Mouse (Mus musculus): ENCODE data around the gene Misp. TPM values are rescaled to one million over a fixed set of nuclear protein-coding genes. Genes with fewer than 3 reads are reported as not detected.

Misp gene
- polyA plus RNA-seq, 1 experiment from 2014 or later, result 0.39 TPM

GRCm38 (mm10) chr10:79865189-79865601 is 44.4 kb downstream of the Misp start:
- peaks cover 26% of the 10 kb centered on the region for H3K36me3 ChIP-seq (replicated peaks; ENCODE audit: control insufficient read depth, insufficient read depth, low read depth, low read length)
- H3K9ac ChIP-seq (replicated peaks; ENCODE audit: low read length), result no peak overlapping the region
- no peak overlapping the region for H3K4me3 ChIP-seq (ENCODE audit: low read depth, low read length)
- no peaks in the 10 kb centered on the region for H3K4me1 ChIP-seq (ENCODE audit: control insufficient read depth, insufficient read depth, low read length)
- no peaks in the 10 kb centered on the region for H3K9me3 ChIP-seq (replicated peaks; ENCODE audit: control insufficient read depth, low read length)
- ATAC-seq (replicated peaks; ENCODE audit: insufficient number of reproducible peaks, low FRiP score, low TSS enrichment, low read depth) (peak; percentile 15; the same call in 1 of the 2 replicates), DNase-seq (ENCODE audit: low spot score) (no peak)
- WGBS, result 63% methylated on average over 12 of the region's 12 CpGs
- H3K27ac ChIP-seq (replicated peaks; ENCODE audit: low read depth, low read length), result no peak overlapping the region
- H3K27me3 ChIP-seq (ENCODE audit: control insufficient read depth, insufficient read depth, low read length), result no peaks in the 10 kb centered on the region
- no peak overlapping the region for H3K4me2 ChIP-seq (ENCODE audit: low read depth, low read length)

GRCm38 (mm10) chr10:79865801-79866295 is 45.1 kb downstream of the Misp start:
- Histone ChIP-seq H3K4me2 (ENCODE audit: low read depth, low read length) (no peak overlapping the region), H3K4me1 (ENCODE audit: control insufficient read depth, insufficient read depth, low read length) (no peaks in the 10 kb centered on the region), H3K27me3 (ENCODE audit: control insufficient read depth, insufficient read depth, low read length) (no peaks in the 10 kb centered on the region), H3K27ac (replicated peaks; ENCODE audit: low read depth, low read length) (no peak overlapping the region), H3K36me3 (replicated peaks; ENCODE audit: control insufficient read depth, insufficient read depth, low read depth, low read length) (peaks cover 20% of the 10 kb centered on the region), H3K9me3 (replicated peaks; ENCODE audit: control insufficient read depth, low read length) (no peaks in the 10 kb centered on the region), H3K4me3 (ENCODE audit: low read depth, low read length) (no peak overlapping the region), H3K9ac (replicated peaks; ENCODE audit: low read length) (no peak overlapping the region)
- ATAC-seq (replicated peaks; ENCODE audit: insufficient number of reproducible peaks, low FRiP score, low TSS enrichment, low read depth) (peak; percentile 1; the same call in 1 of the 2 replicates), DNase-seq (ENCODE audit: low spot score) (no peak)
- WGBS, result 77% methylated on average over 19 of the region's 19 CpGs

GRCm38 (mm10) chr10:79866601-79867000 is 45.8 kb downstream of the Misp start:
- no peak for DNase-seq (ENCODE audit: low spot score)
- no peaks in the 10 kb centered on the region for H3K9me3 ChIP-seq (replicated peaks; ENCODE audit: control insufficient read depth, low read length)
- no peak overlapping the region for H3K4me2 ChIP-seq (ENCODE audit: low read depth, low read length)
- ATAC-seq (replicated peaks; ENCODE audit: insufficient number of reproducible peaks, low FRiP score, low TSS enrichment, low read depth), result no peak
- H3K4me1 ChIP-seq (ENCODE audit: control insufficient read depth, insufficient read depth, low read length), result no peaks in the 10 kb centered on the region
- no peaks in the 10 kb centered on the region for H3K27me3 ChIP-seq (ENCODE audit: control insufficient read depth, insufficient read depth, low read length)
- H3K4me3 ChIP-seq (ENCODE audit: low read depth, low read length), result no peak overlapping the region
- peaks cover 15% of the 10 kb centered on the region for H3K36me3 ChIP-seq (replicated peaks; ENCODE audit: control insufficient read depth, insufficient read depth, low read depth, low read length)
- H3K9ac ChIP-seq (replicated peaks; ENCODE audit: low read length), result no peak overlapping the region
- H3K27ac ChIP-seq (replicated peaks; ENCODE audit: low read depth, low read length), result no peak overlapping the region
- 78% methylated on average over 11 of the region's 11 CpGs for WGBS

DNA sequence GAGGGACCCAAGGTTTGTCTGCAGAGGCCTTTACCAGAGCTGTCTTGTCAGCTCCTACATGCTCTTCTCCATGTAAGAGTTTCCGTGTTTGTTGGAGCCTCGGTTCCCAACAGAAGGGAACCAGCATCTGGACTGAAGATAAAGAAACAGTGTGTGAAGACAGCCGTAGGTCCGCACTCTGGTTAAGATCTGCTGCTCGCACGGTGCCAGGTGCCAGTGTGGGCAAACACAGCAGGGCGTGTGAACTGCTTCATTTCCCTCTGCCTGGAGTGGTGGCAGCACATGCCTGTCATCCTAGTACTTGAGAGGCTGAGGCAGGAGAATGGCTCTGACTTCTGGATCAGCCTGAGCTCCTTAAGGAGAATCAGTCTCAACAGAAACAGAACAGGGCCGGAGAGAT is 51.1 kb downstream of the Misp start:
- Histone ChIP-seq H3K4me2 (ENCODE audit: low read depth, low read length) (no peak overlapping the region), H3K4me1 (ENCODE audit: control insufficient read depth, insufficient read depth, low read length) (peaks cover 6% of the 10 kb centered on the region), H3K4me3 (ENCODE audit: low read depth, low read length) (no peak overlapping the region), H3K9me3 (replicated peaks; ENCODE audit: control insufficient read depth, low read length) (no peaks in the 10 kb centered on the region), H3K27ac (replicated peaks; ENCODE audit: low read depth, low read length) (no peak overlapping the region), H3K36me3 (replicated peaks; ENCODE audit: control insufficient read depth, insufficient read depth, low read depth, low read length) (no peaks in the 10 kb centered on the region; the same call in 1 of the 2 replicates), H3K9ac (replicated peaks; ENCODE audit: low read length) (no peak overlapping the region), H3K27me3 (ENCODE audit: control insufficient read depth, insufficient read depth, low read length) (no peaks in the 10 kb centered on the region)
- 89% methylated on average over 8 of the region's 8 CpGs for WGBS
- DNase-seq (ENCODE audit: low spot score) (no peak), ATAC-seq (replicated peaks; ENCODE audit: insufficient number of reproducible peaks, low FRiP score, low TSS enrichment, low read depth) (no peak)

- DNase-seq (ENCODE audit: low spot score) (no peak), ATAC-seq (replicated peaks; ENCODE audit: insufficient number of reproducible peaks, low FRiP score, low TSS enrichment, low read depth) (no peak)
- H3K27ac ChIP-seq (replicated peaks; ENCODE audit: low read depth, low read length), result no peak overlapping the region
- H3K4me2 ChIP-seq (ENCODE audit: low read depth, low read length), result peak overlapping the region; percentile 41
- H3K9ac ChIP-seq (replicated peaks; ENCODE audit: low read length), result peak overlapping the region; percentile 81
- H3K4me1 ChIP-seq (ENCODE audit: control insufficient read depth, insufficient read depth, low read length), result peaks cover 6% of the 10 kb centered on the region
- peak overlapping the region; percentile 51 for H3K4me3 ChIP-seq (ENCODE audit: low read depth, low read length)
- 52% methylated on average over 3 of the region's 3 CpGs for WGBS
- no peaks in the 10 kb centered on the region; the same call in 1 of the 2 replicates for H3K36me3 ChIP-seq (replicated peaks; ENCODE audit: control insufficient read depth, insufficient read depth, low read depth, low read length)
- H3K9me3 ChIP-seq (replicated peaks; ENCODE audit: control insufficient read depth, low read length), result no peaks in the 10 kb centered on the region
- H3K27me3 ChIP-seq (ENCODE audit: control insufficient read depth, insufficient read depth, low read length), result no peaks in the 10 kb centered on the region
Observed at GRCm38 (mm10) chr10:79872862-79873261, 52.1 kb downstream of the Misp start.

GRCm38 (mm10) chr10:79873313-79873712 is 52.5 kb downstream of the Misp start:
- H3K9me3 ChIP-seq (replicated peaks; ENCODE audit: control insufficient read depth, low read length), result no peaks in the 10 kb centered on the region
- no peak for ATAC-seq (replicated peaks; ENCODE audit: insufficient number of reproducible peaks, low FRiP score, low TSS enrichment, low read depth)
- H3K36me3 ChIP-seq (replicated peaks; ENCODE audit: control insufficient read depth, insufficient read depth, low read depth, low read length), result no peaks in the 10 kb centered on the region; the same call in 1 of the 2 replicates

GRCm38 (mm10) chr10:79873715-79874289 is 53.0 kb downstream of the Misp start:
- Histone ChIP-seq H3K4me3 (ENCODE audit: low read depth, low read length) (peak overlapping the region; percentile 51), H3K27ac (replicated peaks; ENCODE audit: low read depth, low read length) (peak overlapping the region; percentile 37), H3K9me3 (replicated peaks; ENCODE audit: control insufficient read depth, low read length) (no peaks in the 10 kb centered on the region), H3K4me2 (ENCODE audit: low read depth, low read length) (peak overlapping the region; percentile 41), H3K4me1 (ENCODE audit: control insufficient read depth, insufficient read depth, low read length) (peaks cover 6% of the 10 kb centered on the region), H3K36me3 (replicated peaks; ENCODE audit: control insufficient read depth, insufficient read depth, low read depth, low read length) (no peaks in the 10 kb centered on the region; the same call in 1 of the 2 replicates), H3K9ac (replicated peaks; ENCODE audit: low read length) (peak overlapping the region; percentile 81), H3K27me3 (ENCODE audit: control insufficient read depth, insufficient read depth, low read length) (no peaks in the 10 kb centered on the region)
- peak; percentile 35; the same call in 1 of the 2 replicates for ATAC-seq (replicated peaks; ENCODE audit: insufficient number of reproducible peaks, low FRiP score, low TSS enrichment, low read depth)
- DNase-seq (ENCODE audit: low spot score), result peak; percentile 59
- WGBS, result 2% methylated on average over 26 of the region's 26 CpGs

More at GRCm38 (mm10) chr10:79873313-79873712, 52.5 kb downstream of the Misp start:
- DNase-seq (ENCODE audit: low spot score), result no peak
- Histone ChIP-seq H3K4me2 (ENCODE audit: low read depth, low read length) (peak overlapping the region; percentile 41), H3K9ac (replicated peaks; ENCODE audit: low read length) (peak overlapping the region; percentile 81), H3K4me1 (ENCODE audit: control insufficient read depth, insufficient read depth, low read length) (peaks cover 6% of the 10 kb centered on the region), H3K27ac (replicated peaks; ENCODE audit: low read depth, low read length) (0 out of 2 replicates have a peak overlapping the region, but pooled peaks have one; percentile 37), H3K27me3 (ENCODE audit: control insufficient read depth, insufficient read depth, low read length) (no peaks in the 10 kb centered on the region), H3K4me3 (ENCODE audit: low read depth, low read length) (peak overlapping the region; percentile 51)
- WGBS, result 10% methylated on average over 6 of the region's 6 CpGs

DNA sequence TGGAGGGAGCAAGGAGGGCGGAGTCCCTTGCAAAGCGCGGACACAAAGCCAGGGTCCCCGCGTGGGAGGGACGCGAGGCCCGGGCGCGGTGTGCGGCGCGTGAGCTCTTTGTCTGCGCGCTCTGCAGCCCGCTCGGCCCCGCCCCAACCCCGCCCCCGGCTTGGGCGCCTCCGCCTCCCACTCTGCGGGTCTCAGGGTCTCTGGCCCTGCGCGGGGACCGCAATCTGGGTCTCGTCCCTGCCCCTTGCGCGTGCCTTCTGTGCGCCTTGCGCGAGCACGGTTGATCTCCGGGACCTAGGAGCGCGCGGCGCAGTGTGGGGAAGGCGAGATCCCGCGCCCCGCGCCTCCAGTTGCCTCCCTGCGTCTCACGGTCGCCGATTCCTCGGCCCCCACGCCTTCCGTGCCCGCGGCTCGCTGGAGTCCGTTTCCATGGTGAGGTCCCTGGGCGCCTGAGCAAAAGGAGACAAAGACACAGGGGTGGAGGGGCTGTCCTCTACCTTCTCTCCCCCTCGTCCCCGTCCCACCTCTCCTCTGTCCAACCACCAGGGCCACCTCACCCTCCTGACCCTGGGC is 53.6 kb downstream of the Misp start, which contains the start of the genes Prtn3 and Plppr3:
Prtn3 (plus strand) TSS at position 187 of the 573 bp plus-strand sequence.
Plppr3 (minus strand) TSS at position 345 of the 573 bp plus-strand sequence.
- no peaks in the 10 kb centered on the region for H3K9me3 ChIP-seq (replicated peaks; ENCODE audit: control insufficient read depth, low read length)
- whole genome bisulfite sequencing, result 0% methylated on average over 56 of the region's 57 CpGs
- H3K4me1 ChIP-seq (ENCODE audit: control insufficient read depth, insufficient read depth, low read length), result peaks cover 6% of the 10 kb centered on the region
- peak; percentile 84 for DNase-seq (ENCODE audit: low spot score)
- peak within 1 kb of the TSS; percentile 37 for H3K27ac ChIP-seq (replicated peaks; ENCODE audit: low read depth, low read length)
- peak within 1 kb of the TSS; percentile 81 for H3K9ac ChIP-seq (replicated peaks; ENCODE audit: low read length)
- peak within 1 kb of the TSS; percentile 41 for H3K4me2 ChIP-seq (ENCODE audit: low read depth, low read length)
- H3K27me3 ChIP-seq (ENCODE audit: control insufficient read depth, insufficient read depth, low read length), result no peaks in the 10 kb centered on the region
- H3K4me3 ChIP-seq (ENCODE audit: low read depth, low read length), result peak within 1 kb of the TSS; percentile 51
- H3K36me3 ChIP-seq (replicated peaks; ENCODE audit: control insufficient read depth, insufficient read depth, low read depth, low read length), result no peaks in the 10 kb centered on the region; the same call in 1 of the 2 replicates
- peak; percentile 86 for ATAC-seq (replicated peaks; ENCODE audit: insufficient number of reproducible peaks, low FRiP score, low TSS enrichment, low read depth)

Data from embryonic facial prominence, embryonic 11.5 days (tissue).